In genomic region chr1:22695046-22695445, GRCm38 (mm10) we compare ENCODE assay signal across 20 mouse cellular contexts.
DNase-seq lines count a peak whose midpoint lies in the region; ATAC-seq and TF ChIP-seq lines count a peak whose summit lies in the region.
"Had no signal": no experiment of that assay in that cellular context is flagged by ENCODE, and none has a peak within 500 bp of the region (broad histone marks: within the 10 kb centered on the region; RNA-seq: fewer than 3 reads in every experiment).

No protein-coding gene starts in this region.

- no peaks in the 10 kb centered on the region for H3K36me3 ChIP-seq in heart, embryonic 13.5 days
- H3K36me3 ChIP-seq in heart, embryonic 12.5 days, result no peaks in the 10 kb centered on the region
- no peaks in the 10 kb centered on the region for H3K36me3 ChIP-seq in kidney, postnatal 0 days (ENCODE audit: insufficient read depth, low read length)
- no peaks in the 10 kb centered on the region for H3K36me3 ChIP-seq in kidney, embryonic 16.5 days (ENCODE audit: insufficient read depth, low read length)
- H3K36me3 ChIP-seq: embryonic facial prominence, embryonic 13.5 days; G1E; neural tube, embryonic 15.5 days had no signal

- peak in 1 of 2 experiments; percentile 53 for DNase-seq in cerebellum, adult 2 months
- no peak for DNase-seq in cerebellum, postnatal 14 days
- DNase-seq in kidney, postnatal 0 days (ENCODE audit: low spot score), result peak; percentile 4
- DNase-seq in gastrocnemius, postnatal 14 days, result no peak
- DNase-seq: adrenal gland, postnatal 14 days; gastrocnemius, postnatal 36 days; layer of hippocampus, adult 9-11 months; lung, adult 18-20 months; lung, postnatal 36 days; thymus, postnatal 14 days had no signal

- no peak overlapping the region for H3K4me3 ChIP-seq in cerebellum, adult 2 months (replicated peaks; ENCODE audit: insufficient read depth, low read depth, low read length)
- H3K4me3 ChIP-seq in heart, embryonic 13.5 days, result no peak overlapping the region
- no peak overlapping the region for H3K4me3 ChIP-seq in heart, embryonic 12.5 days
- H3K4me3 ChIP-seq in kidney, postnatal 0 days (replicated peaks; ENCODE audit: low read depth, low read length), result no peak overlapping the region
- H3K4me3 ChIP-seq in kidney, embryonic 16.5 days (ENCODE audit: low read length), result no peak overlapping the region
- H3K4me3 ChIP-seq: embryonic facial prominence, embryonic 13.5 days; neural tube, embryonic 15.5 days had no signal

- H3K9me3 ChIP-seq in heart, embryonic 13.5 days, result no peaks in the 10 kb centered on the region
- no peaks in the 10 kb centered on the region for H3K9me3 ChIP-seq in heart, embryonic 12.5 days (replicated peaks)
- H3K9me3 ChIP-seq in kidney, postnatal 0 days (replicated peaks; ENCODE audit: low read length), result no peaks in the 10 kb centered on the region
- H3K9me3 ChIP-seq in kidney, embryonic 16.5 days (ENCODE audit: low read length), result no peaks in the 10 kb centered on the region
- H3K9me3 ChIP-seq: embryonic facial prominence, embryonic 13.5 days; G1E; neural tube, embryonic 15.5 days had no signal

- H3K4me2 ChIP-seq in heart, embryonic 13.5 days, result no peak overlapping the region
- H3K4me2 ChIP-seq in heart, embryonic 12.5 days, result no peak overlapping the region
- no peak overlapping the region for H3K4me2 ChIP-seq in kidney, postnatal 0 days (ENCODE audit: low read length)
- H3K4me2 ChIP-seq in kidney, embryonic 16.5 days (replicated peaks; ENCODE audit: low read depth, low read length), result no peak overlapping the region
- H3K4me2 ChIP-seq: embryonic facial prominence, embryonic 13.5 days; liver, embryonic 11.5 days; neural tube, embryonic 15.5 days had no signal

- intact Hi-C loops in gastrocnemius, postnatal 14 days (cut with DNase I; ENCODE audit: low total_unique reads), result no loop called here

- WGBS in cerebellum, adult 2 months, result 4% methylated on average over 1 of the region's 1 CpGs
- 6% methylated on average over 1 of the region's 1 CpGs for WGBS in heart, embryonic 13.5 days
- 14% methylated on average over 1 of the region's 1 CpGs for WGBS in heart, embryonic 12.5 days
- 20% methylated on average over 1 of the region's 1 CpGs for WGBS in kidney, postnatal 0 days
- WGBS in kidney, embryonic 16.5 days, result 32% methylated on average over 1 of the region's 1 CpGs

- no peak for ATAC-seq in heart, embryonic 13.5 days (ENCODE audit: extremely low read depth, insufficient number of reproducible peaks, low FRiP score, low TSS enrichment)
- ATAC-seq in heart, embryonic 12.5 days (ENCODE audit: insufficient number of reproducible peaks, low FRiP score), result no peak
- no peak for ATAC-seq in kidney, postnatal 0 days (replicated peaks; ENCODE audit: low FRiP score, low read depth)
- ATAC-seq in kidney, embryonic 16.5 days (ENCODE audit: low FRiP score, low TSS enrichment), result no peak
- ATAC-seq: activated CD4-positive, CD25-positive, alpha-beta regulatory T cell, adult 4 months; forebrain, embryonic 16.5 days; midbrain, embryonic 16.5 days had no signal

- no peak for TF ChIP-seq POLR2A in cerebellum, adult 2 months (IDR thresholded peaks at IDR 0.05; ENCODE audit: borderline replicate concordance, insufficient read depth, low read length)

- peaks cover 21% of the 10 kb centered on the region for H3K4me1 ChIP-seq in cerebellum, adult 2 months (ENCODE audit: control insufficient read depth, insufficient read depth, low read length)
- H3K4me1 ChIP-seq in heart, embryonic 13.5 days, result peaks cover 13% of the 10 kb centered on the region
- peaks cover 12% of the 10 kb centered on the region for H3K4me1 ChIP-seq in heart, embryonic 12.5 days (replicated peaks)
- no peaks in the 10 kb centered on the region for H3K4me1 ChIP-seq in kidney, postnatal 0 days (replicated peaks; ENCODE audit: insufficient read depth, low read length)
- H3K4me1 ChIP-seq in kidney, embryonic 16.5 days (ENCODE audit: insufficient read depth, low read length), result peaks cover 3% of the 10 kb centered on the region; the same call in 1 of the 2 replicates

- peak overlapping the region; percentile 72; the same call in 1 of the 2 replicates for H3K27ac ChIP-seq in cerebellum, adult 2 months (ENCODE audit: insufficient read depth, low read length)
- peak overlapping the region; percentile 39; the same call in 1 of the 2 replicates for H3K27ac ChIP-seq in heart, embryonic 13.5 days (replicated peaks)
- H3K27ac ChIP-seq in heart, embryonic 12.5 days (ENCODE audit: poor library complexity, severe bottlenecking), result no peak overlapping the region
- no peak overlapping the region for H3K27ac ChIP-seq in kidney, postnatal 0 days
- H3K27ac ChIP-seq in kidney, embryonic 16.5 days (ENCODE audit: low read length), result no peak overlapping the region
- H3K27ac ChIP-seq: embryonic facial prominence, embryonic 13.5 days; neural tube, embryonic 15.5 days had no signal

- no peak overlapping the region for H3K9ac ChIP-seq in heart, embryonic 13.5 days
- no peak overlapping the region for H3K9ac ChIP-seq in heart, embryonic 12.5 days
- H3K9ac ChIP-seq in kidney, postnatal 0 days (ENCODE audit: low read depth, low read length), result no peak overlapping the region
- no peak overlapping the region for H3K9ac ChIP-seq in kidney, embryonic 16.5 days (replicated peaks; ENCODE audit: low read length)
- H3K9ac ChIP-seq: embryonic facial prominence, embryonic 13.5 days; neural tube, embryonic 15.5 days had no signal

- no peak for TF ChIP-seq CTCF in cerebellum, adult 2 months (IDR thresholded peaks at IDR 0.05; ENCODE audit: borderline replicate concordance, insufficient read depth, low read depth, low read length)
- no peak for TF ChIP-seq CTCF in kidney, postnatal 0 days (IDR thresholded peaks at IDR 0.05; ENCODE audit: low read depth)

- H3K27me3 ChIP-seq in cerebellum, adult 2 months (ENCODE audit: control insufficient read depth, insufficient read depth, low read length), result no peaks in the 10 kb centered on the region
- H3K27me3 ChIP-seq in heart, embryonic 13.5 days (replicated peaks), result no peaks in the 10 kb centered on the region
- H3K27me3 ChIP-seq in heart, embryonic 12.5 days (replicated peaks), result no peaks in the 10 kb centered on the region
- no peaks in the 10 kb centered on the region for H3K27me3 ChIP-seq in kidney, postnatal 0 days (ENCODE audit: insufficient read depth, low read length)
- H3K27me3 ChIP-seq in kidney, embryonic 16.5 days (ENCODE audit: insufficient read depth, low read length), result no peaks in the 10 kb centered on the region
- H3K27me3 ChIP-seq: embryonic facial prominence, embryonic 13.5 days; neural tube, embryonic 15.5 days had no signal

Comparison
In these comparisons a context has a peak if more than half of its experiments do, and no peak if none do; other contexts are left out.
1. H3K27ac ChIP-seq: peak in cerebellum, adult 2 months (single experiment) and heart, embryonic 13.5 days (single experiment); none in heart, embryonic 12.5 days (single experiment), kidney, postnatal 0 days (single experiment) and kidney, embryonic 16.5 days (single experiment).